Mouse (Mus musculus): ENCODE results near the gene Wiz.

DNA sequence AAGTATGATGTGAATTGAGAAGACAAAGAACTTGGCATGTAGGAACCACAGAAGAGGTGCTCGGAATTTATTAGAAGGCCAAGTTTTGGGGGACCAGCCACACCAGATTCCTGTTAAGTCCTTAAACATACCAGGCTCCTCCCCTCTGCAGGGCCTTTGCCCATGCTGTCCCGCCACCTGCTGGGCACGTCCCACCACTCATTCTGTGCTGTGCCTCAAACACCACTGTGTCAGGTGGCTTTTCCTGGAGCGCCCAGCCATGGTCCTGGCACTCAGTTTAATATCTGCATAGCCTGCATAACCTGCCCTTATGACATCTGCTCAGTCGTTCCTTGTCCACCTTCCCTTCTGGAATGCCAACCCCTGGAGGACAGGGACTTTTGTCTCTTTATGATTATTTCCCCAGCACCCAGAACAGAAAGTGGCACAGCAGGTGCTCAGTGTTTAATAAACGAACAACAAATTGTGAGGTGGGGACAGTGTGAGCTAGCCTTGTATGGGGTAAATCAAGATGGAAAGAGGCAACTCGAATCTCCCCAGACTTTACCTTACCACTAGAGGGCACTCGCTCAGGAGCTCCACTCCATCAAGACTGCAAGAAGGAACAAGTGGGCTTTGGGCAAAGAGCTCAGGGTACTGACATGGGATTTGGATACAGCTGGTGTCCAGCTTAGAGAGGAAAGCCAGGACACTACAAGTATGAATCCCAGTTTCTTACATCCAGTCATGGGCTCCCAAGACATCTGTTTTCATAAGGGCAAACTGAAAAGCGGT is 2.4 kb downstream of the Wiz start:
- TF ChIP-seq CTCF (IDR thresholded peaks at IDR 0.05; ENCODE audit: low read depth, low read length) (peak; percentile 68), POLR2A (IDR thresholded peaks at IDR 0.05; ENCODE audit: extremely low read depth, insufficient read depth, low read length) (no peak)
